Mouse (Mus musculus): ENCODE measurements around the gene Plcb1.
A peak's percentile ranks its signal among the peaks of the same experiment; 100 is the strongest.

Gene Plcb1

GRCm38 (mm10) chr2:135204141-135205120, 418.6 kb downstream of the Plcb1 start:
- TF ChIP-seq GATA4 (IDR thresholded peaks at IDR 0.05; ENCODE audit: insufficient replicate concordance, low read length) = no peak

GRCm38 (mm10) chr2:135208890-135209289, 423.0 kb downstream of the Plcb1 start:
- TF ChIP-seq GATA4 (IDR thresholded peaks at IDR 0.05; ENCODE audit: insufficient replicate concordance, low read length) = no peak

- no peak for TF ChIP-seq GATA4 (IDR thresholded peaks at IDR 0.05; ENCODE audit: insufficient replicate concordance, low read length)
These were observed 429.0 kb downstream of the Plcb1 start for GRCm38 (mm10) chr2:135214746-135215448.

GRCm38 (mm10) chr2:135219406-135219805, 433.5 kb downstream of the Plcb1 start:
- no peak for TF ChIP-seq GATA4 (IDR thresholded peaks at IDR 0.05; ENCODE audit: insufficient replicate concordance, low read length)

- peak; percentile 85 for TF ChIP-seq GATA4 (IDR thresholded peaks at IDR 0.05; ENCODE audit: insufficient replicate concordance, low read length)
These were observed 439.7 kb downstream of the Plcb1 start for GRCm38 (mm10) chr2:135225604-135226025.

GRCm38 (mm10) chr2:135230262-135230661, 444.4 kb downstream of the Plcb1 start:
- no peak for TF ChIP-seq GATA4 (IDR thresholded peaks at IDR 0.05; ENCODE audit: insufficient replicate concordance, low read length)

GRCm38 (mm10) chr2:135242662-135243316, 456.9 kb downstream of the Plcb1 start:
- no peak for TF ChIP-seq GATA4 (IDR thresholded peaks at IDR 0.05; ENCODE audit: insufficient replicate concordance, low read length)

GRCm38 (mm10) chr2:135243764-135244163, 457.9 kb downstream of the Plcb1 start:
- TF ChIP-seq GATA4 (IDR thresholded peaks at IDR 0.05; ENCODE audit: insufficient replicate concordance, low read length) = no peak

- TF ChIP-seq GATA4 (IDR thresholded peaks at IDR 0.05; ENCODE audit: insufficient replicate concordance, low read length) = no peak
These were observed 464.1 kb downstream of the Plcb1 start for GRCm38 (mm10) chr2:135249925-135250324.

GRCm38 (mm10) chr2:135251821-135252315, 466.0 kb downstream of the Plcb1 start:
- no peak for TF ChIP-seq GATA4 (IDR thresholded peaks at IDR 0.05; ENCODE audit: insufficient replicate concordance, low read length)

- TF ChIP-seq GATA4 (IDR thresholded peaks at IDR 0.05; ENCODE audit: insufficient replicate concordance, low read length) = peak; percentile 46; the same call in 1 of the 2 replicates
These were observed 473.3 kb downstream of the Plcb1 start for GRCm38 (mm10) chr2:135259136-135259535.

GRCm38 (mm10) chr2:135263943-135264342, 478.1 kb downstream of the Plcb1 start:
- no peak for TF ChIP-seq GATA4 (IDR thresholded peaks at IDR 0.05; ENCODE audit: insufficient replicate concordance, low read length)

- TF ChIP-seq GATA4 (IDR thresholded peaks at IDR 0.05; ENCODE audit: insufficient replicate concordance, low read length) = no peak
These were observed 489.1 kb downstream of the Plcb1 start for GRCm38 (mm10) chr2:135274949-135275348.

- TF ChIP-seq GATA4 (IDR thresholded peaks at IDR 0.05; ENCODE audit: insufficient replicate concordance, low read length) = no peak
These were observed 492.6 kb downstream of the Plcb1 start for GRCm38 (mm10) chr2:135278506-135278905.

GRCm38 (mm10) chr2:135279026-135279425, 493.2 kb downstream of the Plcb1 start:
- TF ChIP-seq GATA4 (IDR thresholded peaks at IDR 0.05; ENCODE audit: insufficient replicate concordance, low read length) = no peak
